Mouse (Mus musculus): ENCODE results near the gene Wdr82. TPM values are rescaled to one million over a fixed set of nuclear protein-coding genes. Genes with fewer than 3 reads are reported as not detected.
A peak's percentile ranks its signal among the peaks of the same experiment; 100 is the strongest.
"Not testable (repeated sequence)": the region's sequence is repeated elsewhere in the genome, so short reads cannot be mapped to it uniquely, and the experiment has no call there.

Gene Wdr82
- polyA plus RNA-seq, 1 experiment = 140 TPM

DNA sequence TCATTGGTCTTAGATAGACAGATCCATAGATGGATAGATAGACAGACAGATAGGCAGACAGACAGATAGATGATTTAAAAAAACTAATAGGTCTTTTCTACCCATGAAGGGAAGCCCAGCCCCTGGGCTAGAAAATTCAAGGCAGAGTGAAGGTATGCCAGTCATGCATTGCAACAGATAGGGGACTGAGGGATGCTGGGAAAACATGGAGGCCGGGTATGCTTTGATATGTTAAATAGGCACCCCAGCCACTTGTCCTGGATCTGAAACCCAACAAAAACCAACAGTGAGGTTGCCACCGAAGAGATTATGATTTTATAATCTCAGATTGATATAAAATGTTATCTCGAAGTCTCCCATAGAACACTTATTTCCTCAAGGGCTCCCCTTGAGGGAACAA is 3.5 kb upstream of the Wdr82 start:
- Histone ChIP-seq H3K27me3 (ENCODE audit: control insufficient read depth, insufficient read depth, low read length) (no peaks in the 10 kb centered on the region), H3K4me3 (replicated peaks; ENCODE audit: insufficient read depth, low read depth, low read length) (no peak overlapping the region), H3K4me1 (ENCODE audit: control insufficient read depth, insufficient read depth, low read length) (peaks cover 3% of the 10 kb centered on the region), H3K27ac (ENCODE audit: insufficient read depth, low read length) (no peak overlapping the region)
- TF ChIP-seq POLR2A (IDR thresholded peaks at IDR 0.05; ENCODE audit: borderline replicate concordance, insufficient read depth, low read length) = no peak
- no peak for TF ChIP-seq CTCF (IDR thresholded peaks at IDR 0.05; ENCODE audit: borderline replicate concordance, insufficient read depth, low read depth, low read length)
- WGBS = 79% methylated on average over 3 of the region's 3 CpGs
- no peak for DNase-seq

DNA sequence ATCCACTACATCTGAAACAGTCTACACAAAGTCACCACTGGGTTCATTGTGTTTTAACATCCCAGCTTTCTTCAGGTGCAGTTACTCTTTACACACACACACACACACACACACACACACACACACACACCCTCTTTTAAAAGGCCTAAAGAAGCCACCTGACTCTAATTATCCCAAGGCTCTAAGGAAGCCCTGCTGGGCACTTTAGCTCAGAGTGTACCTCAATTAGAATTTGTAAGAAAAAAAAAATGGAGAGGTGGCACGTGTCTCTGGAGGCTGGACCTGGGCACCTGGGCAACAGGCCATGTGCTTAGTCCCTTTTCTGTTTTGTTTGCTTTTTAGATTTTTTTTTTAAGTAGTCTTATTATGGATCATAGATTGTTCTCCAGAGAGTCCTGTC is 3.0 kb upstream of the Wdr82 start:
- 59% methylated on average over 1 of the region's 1 CpGs for WGBS
- DNase-seq = no peak
- H3K4me3 ChIP-seq (replicated peaks; ENCODE audit: insufficient read depth, low read depth, low read length) = no peak overlapping the region
- H3K27ac ChIP-seq (ENCODE audit: insufficient read depth, low read length) = no peak overlapping the region
- TF ChIP-seq CTCF (IDR thresholded peaks at IDR 0.05; ENCODE audit: borderline replicate concordance, insufficient read depth, low read depth, low read length) (no peak), POLR2A (IDR thresholded peaks at IDR 0.05; ENCODE audit: borderline replicate concordance, insufficient read depth, low read length) (no peak)
- no peaks in the 10 kb centered on the region for H3K27me3 ChIP-seq (ENCODE audit: control insufficient read depth, insufficient read depth, low read length)
- H3K4me1 ChIP-seq (ENCODE audit: control insufficient read depth, insufficient read depth, low read length) = peaks cover 3% of the 10 kb centered on the region

DNA sequence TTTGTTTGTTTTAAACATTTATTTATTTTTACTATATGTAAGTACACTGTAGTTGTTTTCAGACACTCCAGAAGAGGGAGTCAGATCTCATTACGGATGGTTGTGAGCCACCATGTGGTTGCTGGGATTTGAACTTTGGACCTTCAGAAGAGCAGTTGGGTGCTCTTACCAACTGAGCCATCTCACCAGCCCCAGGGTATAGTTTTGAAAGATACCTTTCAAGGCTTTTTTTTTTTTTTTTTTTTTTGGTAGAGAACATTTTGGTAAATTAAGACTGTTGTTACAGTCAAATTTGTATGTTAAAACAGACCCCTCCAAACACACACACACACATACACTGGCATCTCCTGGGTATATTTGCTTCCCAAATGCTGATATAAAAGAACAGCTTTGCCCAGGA is 1.7 kb upstream of the Wdr82 start:
- not testable (repeated sequence) for H3K27ac ChIP-seq (ENCODE audit: insufficient read depth, low read length); DNase-seq; H3K27me3 ChIP-seq (ENCODE audit: control insufficient read depth, insufficient read depth, low read length); H3K4me1 ChIP-seq (ENCODE audit: control insufficient read depth, insufficient read depth, low read length); H3K4me3 ChIP-seq (replicated peaks; ENCODE audit: insufficient read depth, low read depth, low read length)
- WGBS = 56% methylated on average over 1 of the region's 1 CpGs

DNA sequence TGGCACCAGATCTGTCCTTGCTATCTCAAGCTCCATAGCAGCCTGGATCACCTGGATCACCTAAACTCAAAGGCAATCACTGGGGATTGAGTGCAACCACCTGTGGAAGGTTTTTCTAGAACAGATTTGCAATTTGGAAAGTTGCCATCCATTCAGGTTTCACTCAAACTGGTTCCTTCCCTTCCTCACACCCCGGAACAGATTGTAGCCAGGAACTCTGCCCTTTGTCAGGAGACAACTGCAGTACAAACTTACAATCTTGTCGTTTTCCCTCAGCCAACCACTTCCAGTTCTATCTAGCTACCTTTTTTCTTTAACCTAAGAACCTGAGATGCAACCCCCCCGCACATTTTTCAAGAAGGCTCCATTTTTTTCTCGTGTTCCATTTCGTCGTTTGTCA is 811 bp upstream of the Wdr82 start:
- Histone ChIP-seq H3K27ac (ENCODE audit: insufficient read depth, low read length) (0 out of 2 replicates have a peak overlapping the region, but pooled peaks have one; percentile 95), H3K4me1 (ENCODE audit: control insufficient read depth, insufficient read depth, low read length) (peaks cover 11% of the 10 kb centered on the region), H3K4me3 (replicated peaks; ENCODE audit: insufficient read depth, low read depth, low read length) (peak overlapping the region; percentile 97), H3K27me3 (ENCODE audit: control insufficient read depth, insufficient read depth, low read length) (no peaks in the 10 kb centered on the region)
- TF ChIP-seq CTCF (IDR thresholded peaks at IDR 0.05; ENCODE audit: borderline replicate concordance, insufficient read depth, low read depth, low read length) (no peak), POLR2A (IDR thresholded peaks at IDR 0.05; ENCODE audit: borderline replicate concordance, insufficient read depth, low read length) (no peak)
- 20% methylated on average over 6 of the region's 6 CpGs for WGBS
- peak in 1 of 2 experiments; percentile 48 for DNase-seq

DNA sequence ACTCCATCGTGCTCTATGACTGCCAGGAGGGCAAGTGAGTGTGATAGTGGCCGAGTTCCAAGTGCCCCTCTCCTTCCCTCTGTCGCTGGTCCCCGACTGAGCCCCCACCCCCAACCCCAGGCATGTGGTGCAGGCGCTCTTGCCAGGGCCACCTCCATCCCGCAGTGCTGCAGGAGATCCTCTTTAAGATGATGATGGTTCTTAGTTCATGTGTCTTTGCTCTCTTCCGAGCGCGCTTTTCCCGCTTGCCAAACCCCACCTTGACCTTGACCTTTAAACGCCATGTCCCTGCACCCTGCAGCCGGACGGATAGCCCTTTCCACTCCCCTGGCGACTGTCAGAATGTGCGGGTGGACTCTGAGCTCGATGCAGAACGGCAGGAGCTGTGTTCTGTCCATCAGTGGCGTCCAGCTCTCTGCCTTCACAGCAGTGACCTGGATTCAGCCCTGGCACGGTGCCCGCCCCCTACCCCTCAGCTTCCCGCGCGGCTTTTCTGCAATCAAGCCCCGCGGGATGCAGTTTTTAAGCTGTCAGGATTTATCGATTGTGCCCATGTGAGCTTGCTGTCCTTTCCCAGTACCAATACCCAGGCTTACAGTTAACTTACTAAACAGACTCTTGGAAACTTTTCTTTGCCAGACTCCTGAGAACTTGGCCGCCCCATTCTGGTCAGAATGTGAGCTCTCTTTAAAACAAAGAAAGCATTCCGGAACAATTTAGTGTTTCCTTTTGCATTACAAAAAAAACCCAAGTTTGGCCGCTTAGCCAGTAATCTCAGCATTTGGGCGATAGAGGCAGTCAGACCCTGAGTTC is 824 bp downstream of the Wdr82 start:
- Histone ChIP-seq H3K27me3 (ENCODE audit: control insufficient read depth, insufficient read depth, low read length) (no peaks in the 10 kb centered on the region), H3K27ac (ENCODE audit: insufficient read depth, low read length) (peak overlapping the region; percentile 94), H3K4me3 (replicated peaks; ENCODE audit: insufficient read depth, low read depth, low read length) (peak overlapping the region; percentile 97), H3K4me1 (ENCODE audit: control insufficient read depth, insufficient read depth, low read length) (peaks cover 11% of the 10 kb centered on the region)
- TF ChIP-seq POLR2A (IDR thresholded peaks at IDR 0.05; ENCODE audit: borderline replicate concordance, insufficient read depth, low read length) (peak; percentile 58; the same call in 1 of the 2 replicates), CTCF (IDR thresholded peaks at IDR 0.05; ENCODE audit: borderline replicate concordance, insufficient read depth, low read depth, low read length) (no peak)
- WGBS = under 1% methylated on average over 30 of the region's 30 CpGs
- DNase-seq = peak; percentile 89 to 90

DNA sequence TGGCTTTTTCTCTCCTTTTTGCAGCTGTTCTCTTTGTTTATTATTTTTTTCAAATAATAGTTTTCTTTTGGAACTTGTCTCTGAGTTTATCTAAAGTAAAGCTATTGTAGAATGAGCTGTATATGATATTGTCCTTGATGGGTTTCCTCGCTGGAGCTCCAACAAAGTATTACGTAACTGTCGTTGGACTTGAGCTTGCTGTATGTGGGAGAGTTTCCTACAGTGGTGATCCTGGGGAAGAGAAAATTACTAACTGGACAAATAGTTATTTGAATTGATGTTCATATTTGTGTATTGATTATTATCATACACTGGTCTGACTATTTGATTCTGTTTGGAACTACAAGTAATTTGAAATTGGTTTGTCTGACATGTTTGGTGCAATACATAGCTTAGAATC is 1.8 kb downstream of the Wdr82 start:
- WGBS = 1% methylated on average over 3 of the region's 3 CpGs
- peaks cover 11% of the 10 kb centered on the region for H3K4me1 ChIP-seq (ENCODE audit: control insufficient read depth, insufficient read depth, low read length)
- no peaks in the 10 kb centered on the region for H3K27me3 ChIP-seq (ENCODE audit: control insufficient read depth, insufficient read depth, low read length)
- TF ChIP-seq POLR2A (IDR thresholded peaks at IDR 0.05; ENCODE audit: borderline replicate concordance, insufficient read depth, low read length) (no peak), CTCF (IDR thresholded peaks at IDR 0.05; ENCODE audit: borderline replicate concordance, insufficient read depth, low read depth, low read length) (no peak)
- H3K4me3 ChIP-seq (replicated peaks; ENCODE audit: insufficient read depth, low read depth, low read length) = peak overlapping the region; percentile 97
- no peak for DNase-seq
- H3K27ac ChIP-seq (ENCODE audit: insufficient read depth, low read length) = no peak overlapping the region; the same call in 1 of the 2 replicates

DNA sequence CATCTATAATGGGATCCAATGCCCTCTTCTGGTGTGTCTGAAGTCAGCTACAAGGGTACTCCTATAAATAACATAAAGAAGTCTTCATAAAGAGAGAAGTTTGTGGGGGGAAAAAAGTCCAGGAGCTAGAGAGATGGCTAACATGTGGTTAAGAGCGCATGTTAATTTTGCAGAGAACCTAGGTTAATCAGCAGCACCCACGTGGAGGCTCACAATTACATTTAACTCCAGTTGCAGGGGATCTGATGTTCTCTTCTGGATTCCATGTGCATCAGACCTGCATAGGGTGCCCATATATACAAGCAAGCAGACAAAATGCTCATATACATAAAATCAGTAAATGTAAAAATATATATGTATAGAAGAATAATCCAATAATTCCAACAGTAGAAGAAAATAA is 2.6 kb downstream of the Wdr82 start:
- no peak for TF ChIP-seq CTCF (IDR thresholded peaks at IDR 0.05; ENCODE audit: borderline replicate concordance, insufficient read depth, low read depth, low read length)
- TF ChIP-seq POLR2A (IDR thresholded peaks at IDR 0.05; ENCODE audit: borderline replicate concordance, insufficient read depth, low read length) = no peak
- Histone ChIP-seq H3K27ac (ENCODE audit: insufficient read depth, low read length) (no peak overlapping the region), H3K4me1 (ENCODE audit: control insufficient read depth, insufficient read depth, low read length) (peaks cover 16% of the 10 kb centered on the region), H3K27me3 (ENCODE audit: control insufficient read depth, insufficient read depth, low read length) (no peaks in the 10 kb centered on the region), H3K4me3 (replicated peaks; ENCODE audit: insufficient read depth, low read depth, low read length) (peak overlapping the region; percentile 33)
- no peak for DNase-seq
- 12% methylated on average over 2 of the region's 2 CpGs for WGBS

DNA sequence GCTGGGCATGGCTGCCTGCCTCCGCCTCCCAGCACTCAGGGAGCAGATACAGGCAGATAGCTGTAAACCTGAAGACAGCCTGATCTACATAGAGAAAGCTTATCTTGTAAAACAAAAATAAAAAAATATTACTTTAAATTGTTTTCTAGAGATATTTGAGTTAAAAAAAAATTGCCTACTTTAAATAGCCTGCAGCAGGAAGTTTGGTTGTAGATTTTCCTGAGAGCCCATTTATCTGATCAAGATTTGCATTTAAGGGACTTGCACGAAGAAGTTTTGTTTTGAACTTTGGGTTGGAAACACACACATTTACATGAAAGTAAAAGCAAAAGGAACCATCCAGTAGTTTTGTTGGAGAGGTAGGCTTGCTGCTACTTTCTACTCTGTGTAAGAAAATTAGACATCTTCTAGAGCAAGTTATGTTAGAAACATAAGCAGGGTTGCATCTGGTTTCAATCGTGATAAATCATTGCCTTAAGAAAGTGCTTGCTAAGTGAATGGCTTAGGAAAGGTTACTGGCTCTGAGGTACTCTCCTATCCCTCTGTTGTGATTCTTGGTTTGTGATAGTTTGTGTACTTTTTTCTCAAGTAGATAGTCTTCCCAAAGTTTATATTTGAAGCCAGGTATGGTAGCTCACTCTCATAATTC is 4.9 kb downstream of the Wdr82 start:
- Histone ChIP-seq H3K4me3 (replicated peaks; ENCODE audit: insufficient read depth, low read depth, low read length) (no peak overlapping the region), H3K27me3 (ENCODE audit: control insufficient read depth, insufficient read depth, low read length) (no peaks in the 10 kb centered on the region), H3K27ac (ENCODE audit: insufficient read depth, low read length) (no peak overlapping the region), H3K4me1 (ENCODE audit: control insufficient read depth, insufficient read depth, low read length) (peaks cover 15% of the 10 kb centered on the region)
- no peak for DNase-seq
- TF ChIP-seq POLR2A (IDR thresholded peaks at IDR 0.05; ENCODE audit: borderline replicate concordance, insufficient read depth, low read length) = no peak
- TF ChIP-seq CTCF (IDR thresholded peaks at IDR 0.05; ENCODE audit: borderline replicate concordance, insufficient read depth, low read depth, low read length) = no peak
- 35% methylated on average over 3 of the region's 3 CpGs for WGBS
